Mouse (Mus musculus) liver, postnatal 0 days (tissue): ENCODE results near the gene Srcin1.

Experiments used
- CTCF ChIP-seq: sonication (generic); IDR thresholded peaks from 2 replicates; pipeline ENCODE4 v1.5.1; 2016; ENCODE audit warnings: antibody characterized with exemption, low read depth
- EP300 ChIP-seq: IDR thresholded peaks from 2 replicates; pipeline ENCODE4 v1.6.1; 2016; ENCODE audit warnings: antibody characterized with exemption, low read depth, mild to moderate bottlenecking

DNA sequence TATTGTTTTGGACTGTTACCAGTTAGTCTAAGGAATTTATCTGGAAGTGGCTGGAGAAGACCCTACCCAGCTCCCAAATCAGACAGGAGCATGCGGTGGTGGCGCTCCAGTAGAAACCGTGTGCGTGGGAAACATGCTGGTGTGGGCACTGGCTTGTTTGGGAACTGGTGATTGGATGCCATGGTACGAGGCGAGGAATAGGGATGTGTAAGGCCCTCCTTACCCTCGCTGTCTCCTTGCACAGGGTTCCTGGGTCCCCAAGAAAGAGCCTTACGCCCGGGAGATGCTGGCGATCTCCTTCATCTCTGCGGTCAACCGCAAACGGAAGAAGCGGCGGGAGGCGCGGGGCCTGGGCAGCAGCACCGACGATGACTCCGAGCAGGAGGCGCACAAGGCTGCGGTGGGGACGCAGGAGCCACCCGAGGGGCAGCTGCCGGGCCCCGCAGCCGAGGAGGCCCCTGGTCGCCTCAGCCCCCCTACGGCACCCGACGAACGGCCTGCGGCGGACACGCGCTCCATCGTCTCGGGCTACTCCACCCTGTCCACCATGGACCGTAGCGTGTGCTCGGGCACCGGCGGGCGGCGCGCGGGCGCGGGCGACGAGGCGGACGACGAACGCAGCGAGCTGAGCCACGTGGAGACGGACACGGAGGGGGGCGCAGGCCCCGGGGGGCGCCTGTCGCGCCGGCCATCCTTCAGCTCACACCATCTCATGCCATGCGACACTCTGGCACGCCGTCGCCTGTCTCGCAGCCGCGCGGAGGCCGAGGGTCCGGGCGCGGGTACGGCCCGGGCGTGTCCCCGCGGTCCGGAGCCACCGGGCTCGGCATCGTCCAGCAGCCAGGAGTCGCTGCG lies 75.9 kb downstream of the Srcin1 start, which contains the start of gene 4933428G20Rik:
- TF ChIP-seq CTCF (no peak), EP300 (no peak)
